Mouse (Mus musculus): Measurements from ENCODE around the gene Spem2. TPM values are rescaled to one million over a fixed set of nuclear protein-coding genes. Genes with fewer than 3 reads are reported as not detected.

Gene Spem2
- total and polyA plus RNA-seq, 2 experiments from 2014 or later: not detected

DNA sequence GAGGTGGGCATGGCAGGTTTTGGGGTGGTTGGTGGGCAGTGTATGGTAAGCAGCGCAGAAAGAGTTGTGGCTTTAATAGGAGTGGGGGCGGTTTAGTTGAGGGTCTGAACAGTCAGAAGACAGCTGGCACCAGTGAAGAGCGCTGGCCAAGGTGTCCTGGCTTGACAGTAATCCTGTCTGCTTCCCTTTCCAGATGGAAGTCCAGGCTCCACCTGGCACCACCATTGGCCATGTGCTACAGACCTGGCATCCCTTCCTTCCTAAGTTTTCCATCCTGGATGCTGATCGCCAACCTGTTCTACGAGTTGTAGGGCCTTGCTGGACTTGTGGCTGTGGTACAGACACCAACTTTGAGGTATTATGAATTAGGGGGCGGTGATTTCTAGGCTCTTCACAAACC is 29.8 kb upstream of the Spem2 start:
- WGBS: 93% methylated on average over 6 of the region's 6 CpGs
- Histone ChIP-seq H3K4me3 (ENCODE audit: low read depth, low read length) (peak overlapping the region; percentile 70), H3K27ac (ENCODE audit: low read depth, low read length) (no peak overlapping the region), H3K9me3 (ENCODE audit: low read length) (no peaks in the 10 kb centered on the region), H3K27me3 (ENCODE audit: insufficient read depth, low read length) (no peaks in the 10 kb centered on the region), H3K36me3 (ENCODE audit: insufficient read depth, low read length) (peaks cover 34% of the 10 kb centered on the region), H3K4me1 (ENCODE audit: insufficient read depth, low read length) (peaks cover 9% of the 10 kb centered on the region; the same call in 1 of the 2 replicates), H3K9ac (replicated peaks; ENCODE audit: low read length, poor library complexity, severe bottlenecking) (no peak overlapping the region), H3K4me2 (ENCODE audit: low read depth, low read length, poor library complexity, severe bottlenecking) (peak overlapping the region; percentile 74)
- DNase-seq (ENCODE audit: low spot score) (no peak), ATAC-seq (ENCODE audit: low FRiP score) (no peak)
- TF ChIP-seq CTCF (IDR thresholded peaks at IDR 0.05): no peak

GRCm38 (mm10) chr11:69846738-69847688 is 28.7 kb upstream of the Spem2 start:
- Histone ChIP-seq H3K9ac (replicated peaks; ENCODE audit: low read length, poor library complexity, severe bottlenecking) (peak overlapping the region; percentile 79), H3K27me3 (ENCODE audit: insufficient read depth, low read length) (no peaks in the 10 kb centered on the region), H3K4me1 (ENCODE audit: insufficient read depth, low read length) (peaks cover 9% of the 10 kb centered on the region; the same call in 1 of the 2 replicates), H3K4me2 (ENCODE audit: low read depth, low read length, poor library complexity, severe bottlenecking) (peak overlapping the region; percentile 74), H3K36me3 (ENCODE audit: insufficient read depth, low read length) (peaks cover 33% of the 10 kb centered on the region), H3K9me3 (ENCODE audit: low read length) (no peaks in the 10 kb centered on the region), H3K4me3 (ENCODE audit: low read depth, low read length) (peak overlapping the region; percentile 70), H3K27ac (ENCODE audit: low read depth, low read length) (peak overlapping the region; percentile 91)
- TF ChIP-seq CTCF (IDR thresholded peaks at IDR 0.05): no peak
- WGBS: 10% methylated on average over 37 of the region's 37 CpGs
- DNase-seq (ENCODE audit: low spot score) (no peak), ATAC-seq (ENCODE audit: low FRiP score) (peak; percentile 35)

GRCm38 (mm10) chr11:69846198-69846680 is 28.0 kb upstream of the Spem2 start, which contains the start of gene Plscr3:
TSS of gene Plscr3 (plus strand) at chr11:69846376.
- no peak for TF ChIP-seq CTCF (IDR thresholded peaks at IDR 0.05)
- 0% methylated on average over 32 of the region's 38 CpGs for WGBS

GRCm38 (mm10) chr11:69838714-69839104 is 20.4 kb upstream of the Spem2 start:
- WGBS: 0% methylated on average over 7 of the region's 7 CpGs
- no peak for ATAC-seq (ENCODE audit: low FRiP score)
- no peak for TF ChIP-seq CTCF (IDR thresholded peaks at IDR 0.05)
- peak overlapping the region; percentile 97 for H3K4me2 ChIP-seq (ENCODE audit: low read depth, low read length, poor library complexity, severe bottlenecking)
- H3K4me3 ChIP-seq (ENCODE audit: low read depth, low read length): peak overlapping the region; percentile 91
- no peaks in the 10 kb centered on the region for H3K27me3 ChIP-seq (ENCODE audit: insufficient read depth, low read length)
- H3K9ac ChIP-seq (replicated peaks; ENCODE audit: low read length, poor library complexity, severe bottlenecking): peak overlapping the region; percentile 87
- peaks cover 3% of the 10 kb centered on the region; the same call in 1 of the 2 replicates for H3K36me3 ChIP-seq (ENCODE audit: insufficient read depth, low read length)
- peak overlapping the region; percentile 90 for H3K27ac ChIP-seq (ENCODE audit: low read depth, low read length)
- H3K4me1 ChIP-seq (ENCODE audit: insufficient read depth, low read length): peaks cover 9% of the 10 kb centered on the region; the same call in 1 of the 2 replicates
- DNase-seq (ENCODE audit: low spot score): peak; percentile 35
- no peaks in the 10 kb centered on the region for H3K9me3 ChIP-seq (ENCODE audit: low read length)

More at GRCm38 (mm10) chr11:69846198-69846680, 28.0 kb upstream of the Spem2 start, which contains the start of gene Plscr3:
- Histone ChIP-seq H3K4me2 (ENCODE audit: low read depth, low read length, poor library complexity, severe bottlenecking) (peak within 1 kb of the TSS; percentile 74), H3K36me3 (ENCODE audit: insufficient read depth, low read length) (peaks cover 25% of the 10 kb centered on the region), H3K9me3 (ENCODE audit: low read length) (no peaks in the 10 kb centered on the region), H3K4me1 (ENCODE audit: insufficient read depth, low read length) (peaks cover 9% of the 10 kb centered on the region; the same call in 1 of the 2 replicates), H3K4me3 (ENCODE audit: low read depth, low read length) (peak within 1 kb of the TSS; percentile 70), H3K9ac (replicated peaks; ENCODE audit: low read length, poor library complexity, severe bottlenecking) (peak within 1 kb of the TSS; percentile 79), H3K27ac (ENCODE audit: low read depth, low read length) (peak within 1 kb of the TSS; percentile 91), H3K27me3 (ENCODE audit: insufficient read depth, low read length) (no peaks in the 10 kb centered on the region)
- ATAC-seq (ENCODE audit: low FRiP score): peak; percentile 91
- DNase-seq (ENCODE audit: low spot score): peak; percentile 94

- DNase-seq (ENCODE audit: low spot score) (peak; percentile 100), ATAC-seq (ENCODE audit: low FRiP score) (peak; percentile 92)
- H3K4me1 ChIP-seq (ENCODE audit: insufficient read depth, low read length): peaks cover 11% of the 10 kb centered on the region; the same call in 1 of the 2 replicates
- TF ChIP-seq CTCF (IDR thresholded peaks at IDR 0.05): no peak; the same call in 1 of the 2 replicates
- peak within 1 kb of the TSS; percentile 98 for H3K9ac ChIP-seq (replicated peaks; ENCODE audit: low read length, poor library complexity, severe bottlenecking)
- WGBS: 1% methylated on average over 34 of the region's 34 CpGs
- peak within 1 kb of the TSS; percentile 97 for H3K4me2 ChIP-seq (ENCODE audit: low read depth, low read length, poor library complexity, severe bottlenecking)
- peak within 1 kb of the TSS; percentile 97 for H3K27ac ChIP-seq (ENCODE audit: low read depth, low read length)
- peak within 1 kb of the TSS; percentile 91 for H3K4me3 ChIP-seq (ENCODE audit: low read depth, low read length)
- H3K36me3 ChIP-seq (ENCODE audit: insufficient read depth, low read length): peaks cover 4% of the 10 kb centered on the region; the same call in 1 of the 2 replicates
- H3K27me3 ChIP-seq (ENCODE audit: insufficient read depth, low read length): no peaks in the 10 kb centered on the region
- H3K9me3 ChIP-seq (ENCODE audit: low read length): no peaks in the 10 kb centered on the region
These were observed 19.9 kb upstream of the Spem2 start, which contains the start of gene Tmem256 for GRCm38 (mm10) chr11:69837952-69838713. TSS of gene Tmem256 (plus strand) at chr11:69838514.
